Mouse (Mus musculus): ENCODE data around the gene Tnfrsf25.

DNA sequence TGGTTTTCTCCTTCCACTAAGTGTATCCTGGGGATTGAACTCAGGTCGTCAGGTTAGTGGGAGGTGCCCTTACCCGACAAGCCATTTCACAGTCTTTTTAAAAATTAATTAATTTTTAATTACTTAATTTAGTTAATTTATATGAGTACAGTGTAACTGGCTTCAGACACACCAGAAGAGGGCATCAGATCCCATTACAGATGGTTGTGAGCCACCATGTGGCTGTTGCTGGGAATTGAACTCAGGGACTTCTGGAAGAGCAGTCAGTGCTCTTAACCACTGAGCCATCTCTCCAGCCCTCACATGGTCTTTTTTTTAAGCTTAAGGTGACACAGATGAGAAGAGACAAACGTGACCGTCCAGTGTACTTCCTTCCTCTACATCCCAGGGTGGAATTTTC lies 39.3 kb downstream of the Tnfrsf25 start:
- TF ChIP-seq POLR2A (IDR thresholded peaks at IDR 0.05; ENCODE audit: insufficient read length, low read depth): no peak
- no peak for TF ChIP-seq E2F4 (IDR thresholded peaks at IDR 0.05; ENCODE audit: insufficient read depth)
- no peak for TF ChIP-seq MYOD1 (IDR thresholded peaks at IDR 0.05; ENCODE audit: control insufficient read depth in 1 of 3, insufficient read length in 2 of 3, low read depth in 2 of 3)

Measured in myocyte (in vitro differentiated cells).